Mouse (Mus musculus) heart, embryonic 13.5 days (tissue): ENCODE data around the gene Stk38l. TPM values are rescaled to one million over a fixed set of nuclear protein-coding genes. Genes with fewer than 3 reads are reported as not detected.

Experiments
- ATAC-seq: fragments of 200-750 bp; cut with Nextera tagmentation; 2 replicates; pipeline ENCODE4 v1.8.0; 2017; ENCODE audit warnings: moderate TSS enrichment; ENCODE audit not compliant: insufficient number of reproducible peaks, low FRiP score, low TSS enrichment; ENCODE audit errors: extremely low read depth
- H3K27ac ChIP-seq: fragments of 300-500 bp; sonication (generic); replicated peaks from 2 replicates; pipeline ENCODE4 v1.5.1; 2015; ENCODE audit warnings: moderate library complexity, mild to moderate bottlenecking, inconsistent platforms
- H3K27me3 ChIP-seq: fragments of 300-500 bp; sonication (generic); replicated peaks from 2 replicates; pipeline ENCODE4 v1.6.1; 2015; ENCODE audit warnings: mild to moderate bottlenecking, inconsistent platforms
- H3K36me3 ChIP-seq: fragments of 300-500 bp; sonication (generic); 2 replicates; pipeline ENCODE4 v1.6.1; 2015; ENCODE audit warnings: mild to moderate bottlenecking, inconsistent platforms
- H3K4me1 ChIP-seq: fragments of 300-500 bp; sonication (generic); 2 replicates; pipeline ENCODE4 v1.6.1; 2015; ENCODE audit warnings: inconsistent platforms
- H3K4me2 ChIP-seq: fragments of 300-500 bp; sonication (generic); 2 replicates; pipeline ENCODE4 v1.6.1; 2015; ENCODE audit warnings: inconsistent platforms, mild to moderate bottlenecking, moderate library complexity
- H3K4me3 ChIP-seq: fragments of 300-500 bp; sonication (generic); 2 replicates; pipeline ENCODE4 v1.5.1; 2015; ENCODE audit warnings: moderate library complexity, mild to moderate bottlenecking, inconsistent platforms
- H3K9ac ChIP-seq: fragments of 300-500 bp; sonication (generic); 2 replicates; pipeline ENCODE4 v1.6.1; 2015; ENCODE audit warnings: inconsistent platforms, mild to moderate bottlenecking, moderate library complexity
- H3K9me3 ChIP-seq: fragments of 300-500 bp; sonication (generic); 2 replicates; pipeline ENCODE4 v1.6.1; 2016; ENCODE audit warnings: inconsistent platforms
- WGBS: fragments of 180-500 bp; shearing (Covaris S2); methylation state at CpG from one replicate; pipeline ENCODE4 v1.1.7; 2015; ENCODE audit warnings: mixed read lengths; 5-methylcytosine and 5-hydroxymethylcytosine counted together
- polyA plus RNA-seq: library from polyadenylated mRNA; unstranded; fragments of >200 nt; fragmentation: Nextera tagmentation; extraction: Ambion mirVana; gene quantifications from 2 replicates; pipeline ENCODE4 v1.2.1, GENCODE M21; 2015

The Stk38l gene
- polyA plus RNA-seq, 1 experiment from 2014 or later = 37.9 TPM

DNA sequence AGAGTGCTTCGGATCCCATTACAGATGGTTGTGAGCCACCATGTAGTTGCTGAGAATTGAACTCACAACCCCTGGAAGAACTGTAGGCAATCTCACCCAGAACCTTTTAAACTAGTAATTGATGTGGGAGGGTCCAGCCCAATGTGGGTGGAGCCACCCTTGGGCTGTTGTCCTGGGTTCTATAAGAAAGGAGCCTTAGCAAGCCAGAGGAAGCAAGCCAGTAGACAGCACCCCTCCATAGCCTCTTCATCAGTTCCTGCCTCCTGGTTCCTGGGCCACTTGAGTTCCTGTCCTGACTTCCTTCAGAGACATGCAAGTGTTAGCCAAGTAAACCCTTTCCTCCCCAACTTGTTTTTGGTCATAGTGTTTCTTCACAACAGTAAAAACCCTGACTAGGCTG is 24.3 kb upstream of the Stk38l start:
- no peak overlapping the region for H3K4me2 ChIP-seq
- no peak overlapping the region for H3K27ac ChIP-seq
- no peak overlapping the region for H3K9ac ChIP-seq
- no peaks in the 10 kb centered on the region for H3K36me3 ChIP-seq
- H3K27me3 ChIP-seq = no peaks in the 10 kb centered on the region
- no peak overlapping the region for H3K4me3 ChIP-seq
- no peak for ATAC-seq
- H3K4me1 ChIP-seq = peaks cover 5% of the 10 kb centered on the region
- 87% methylated on average over 1 of the region's 1 CpGs for WGBS
- peaks cover 4% of the 10 kb centered on the region for H3K9me3 ChIP-seq

DNA sequence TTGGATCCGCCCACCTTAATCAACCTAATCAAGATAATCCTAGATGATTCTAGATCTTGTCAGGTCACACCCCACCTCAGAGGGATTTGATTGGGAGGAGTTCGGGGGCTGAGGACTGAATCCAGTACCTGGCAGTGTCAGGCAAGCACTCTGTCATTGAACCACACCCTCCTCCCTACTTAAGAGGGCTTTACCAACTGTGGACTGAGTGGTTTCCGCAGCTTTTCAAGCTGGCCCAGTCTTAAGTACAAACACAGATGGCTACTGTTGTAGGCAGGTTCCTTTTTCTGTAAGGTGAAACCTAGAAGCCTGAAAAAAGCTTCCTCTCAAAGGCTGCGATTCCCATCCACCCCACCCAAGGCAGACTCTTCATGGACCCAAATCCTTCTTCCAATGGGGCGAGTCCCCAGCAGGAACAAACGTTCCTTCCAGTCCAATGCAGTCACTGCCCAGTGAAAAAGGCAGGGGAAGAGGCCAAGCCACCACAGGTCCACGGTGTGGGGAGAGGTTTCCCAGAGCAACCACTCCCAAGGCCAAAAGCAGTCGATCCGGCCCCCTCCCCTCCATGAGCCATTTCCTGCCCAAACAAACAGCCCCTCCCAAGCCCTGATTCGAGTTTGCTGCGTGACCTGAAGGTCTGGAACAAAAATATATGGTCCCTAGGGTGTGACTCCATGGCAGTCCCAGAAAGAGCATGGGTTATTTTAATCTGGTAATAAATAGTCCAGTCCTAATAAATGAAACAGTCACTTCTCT is 22.5 kb upstream of the Stk38l start:
- 57% methylated on average over 11 of the region's 11 CpGs for WGBS
- H3K9ac ChIP-seq = no peak overlapping the region
- H3K9me3 ChIP-seq = peaks cover 12% of the 10 kb centered on the region
- no peaks in the 10 kb centered on the region for H3K36me3 ChIP-seq
- H3K27ac ChIP-seq = no peak overlapping the region; the same call in 1 of the 2 replicates
- no peak overlapping the region for H3K4me3 ChIP-seq
- no peak for ATAC-seq
- peaks cover 5% of the 10 kb centered on the region for H3K4me1 ChIP-seq
- no peak overlapping the region for H3K4me2 ChIP-seq
- H3K27me3 ChIP-seq = no peaks in the 10 kb centered on the region

DNA sequence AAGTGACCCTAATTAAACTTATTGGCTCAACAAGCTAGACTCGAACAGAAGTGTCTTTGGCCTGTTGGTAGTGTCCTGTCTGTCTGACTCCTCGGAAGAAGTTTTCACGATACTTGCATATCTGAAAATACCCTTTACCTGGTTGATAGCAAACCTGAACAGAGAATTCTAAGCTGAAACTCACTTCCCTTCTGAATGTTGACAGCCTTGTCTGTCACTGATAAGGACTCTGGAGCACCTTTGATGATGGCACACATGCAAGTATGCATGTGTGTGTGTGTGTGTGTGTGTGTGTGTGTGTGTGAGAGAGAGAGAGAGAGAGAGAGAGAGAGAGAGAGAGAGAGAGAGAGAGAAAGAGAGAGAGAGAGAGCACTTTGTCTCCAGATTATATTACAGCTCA is 21.4 kb upstream of the Stk38l start:
- Histone ChIP-seq H3K4me2 (no peak overlapping the region), H3K4me3 (no peak overlapping the region), H3K36me3 (no peaks in the 10 kb centered on the region), H3K9me3 (peaks cover 12% of the 10 kb centered on the region), H3K9ac (no peak overlapping the region), H3K27me3 (no peaks in the 10 kb centered on the region), H3K27ac (no peak overlapping the region), H3K4me1 (peaks cover 5% of the 10 kb centered on the region)
- WGBS = 49% methylated on average over 3 of the region's 3 CpGs
- ATAC-seq = no peak

DNA sequence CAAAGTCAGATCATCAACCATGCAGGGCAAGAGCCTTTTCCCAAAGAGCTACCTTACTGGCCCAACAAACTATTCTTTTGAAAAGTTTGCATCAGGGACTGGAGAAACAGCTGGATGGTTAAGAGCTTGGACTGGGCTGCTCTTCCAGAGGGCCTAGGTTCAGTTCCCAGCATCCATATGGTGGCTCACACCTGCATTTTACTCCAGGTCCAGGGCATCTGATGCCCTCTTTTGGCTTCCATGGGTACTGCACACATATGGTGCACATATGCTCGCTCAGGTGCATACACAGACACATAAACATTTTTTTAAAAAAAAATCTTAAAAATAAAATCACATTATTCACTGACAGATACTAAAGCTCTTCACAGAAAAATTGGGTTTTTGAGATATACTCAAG is 19.2 kb upstream of the Stk38l start:
- H3K27ac ChIP-seq = no peak overlapping the region
- no peak overlapping the region for H3K4me2 ChIP-seq
- peaks cover 9% of the 10 kb centered on the region for H3K9me3 ChIP-seq
- H3K4me1 ChIP-seq = peaks cover 5% of the 10 kb centered on the region
- ATAC-seq = no peak
- H3K4me3 ChIP-seq = no peak overlapping the region
- no peaks in the 10 kb centered on the region for H3K27me3 ChIP-seq
- no peaks in the 10 kb centered on the region for H3K36me3 ChIP-seq
- H3K9ac ChIP-seq = no peak overlapping the region
- WGBS = 79% methylated on average over 1 of the region's 1 CpGs

DNA sequence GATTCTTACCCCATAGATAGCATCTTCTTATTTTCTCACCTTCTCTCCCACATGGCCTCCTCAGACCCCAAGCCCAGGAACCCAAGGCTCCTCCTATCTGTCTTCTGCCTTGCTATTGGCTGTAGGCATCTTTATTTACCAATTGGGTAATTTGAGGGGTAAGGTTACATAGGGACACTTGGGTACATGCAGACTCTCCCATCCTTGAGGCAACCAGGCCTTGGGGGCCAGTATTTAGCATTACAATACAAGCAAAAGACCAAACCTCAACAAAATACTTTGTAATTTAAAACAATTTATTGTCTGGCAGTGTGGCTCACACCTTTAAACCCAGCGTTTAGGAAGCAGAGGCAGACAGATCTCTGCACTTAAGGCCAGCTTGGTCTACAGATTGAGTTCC is 5.2 kb upstream of the Stk38l start:
- Histone ChIP-seq H3K27ac (no peak overlapping the region), H3K4me3 (no peak overlapping the region), H3K4me2 (no peak overlapping the region), H3K36me3 (no peaks in the 10 kb centered on the region), H3K9me3 (no peaks in the 10 kb centered on the region), H3K9ac (no peak overlapping the region), H3K27me3 (no peaks in the 10 kb centered on the region), H3K4me1 (no peaks in the 10 kb centered on the region)
- no peak for ATAC-seq
- WGBS = 67% methylated on average over 1 of the region's 1 CpGs

DNA sequence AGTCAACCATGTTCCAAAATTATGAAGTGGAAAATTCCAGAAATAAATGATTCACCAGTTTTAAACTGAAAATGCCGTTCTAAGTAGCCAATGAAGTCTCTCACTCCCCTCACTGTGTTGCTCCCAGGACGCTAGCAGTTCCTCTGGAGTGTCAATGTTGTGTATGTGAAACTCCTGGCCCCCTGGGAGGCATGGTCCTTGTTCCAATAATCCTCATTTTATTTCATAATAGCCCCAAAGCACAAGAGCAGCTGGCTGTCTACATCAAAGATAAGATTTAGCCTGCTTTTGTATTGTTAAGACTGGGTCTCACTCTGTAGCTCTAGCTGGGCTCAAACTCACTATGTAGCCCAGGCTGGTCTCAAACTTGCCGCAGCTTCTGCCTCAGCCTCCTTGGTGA is 990 bp upstream of the Stk38l start:
- H3K4me1 ChIP-seq = peaks cover 28% of the 10 kb centered on the region
- H3K9ac ChIP-seq = no peak overlapping the region
- peaks cover 7% of the 10 kb centered on the region for H3K36me3 ChIP-seq
- no peak overlapping the region for H3K4me3 ChIP-seq
- WGBS = 94% methylated on average over 3 of the region's 3 CpGs
- H3K27me3 ChIP-seq = no peaks in the 10 kb centered on the region
- no peak overlapping the region for H3K4me2 ChIP-seq
- H3K27ac ChIP-seq = no peak overlapping the region
- H3K9me3 ChIP-seq = no peaks in the 10 kb centered on the region
- no peak for ATAC-seq

DNA sequence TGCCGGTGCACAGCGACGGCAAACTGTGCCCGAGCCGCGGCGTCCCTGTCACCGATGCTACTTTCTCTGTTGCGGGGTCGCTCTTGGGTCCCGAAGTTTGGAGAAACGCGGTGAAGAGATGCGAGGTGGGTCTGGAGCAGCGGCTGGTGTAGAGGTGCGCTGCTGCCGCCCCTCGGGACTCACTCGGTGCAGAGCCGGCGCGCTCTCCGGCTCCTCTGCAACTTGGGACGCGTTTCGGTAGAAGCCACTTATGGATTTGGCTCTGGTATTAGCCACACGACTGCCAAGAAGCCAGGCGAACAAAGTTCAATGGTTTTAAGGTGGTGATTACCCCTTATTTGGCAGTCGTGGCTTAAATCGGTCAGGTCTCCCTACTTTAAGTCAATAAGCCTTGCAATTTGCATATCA is 593 bp downstream of the Stk38l start:
- H3K9me3 ChIP-seq = no peaks in the 10 kb centered on the region
- H3K4me3 ChIP-seq = peak overlapping the region; percentile 85
- H3K27me3 ChIP-seq = no peaks in the 10 kb centered on the region
- WGBS = 0% methylated on average over 30 of the region's 30 CpGs
- peak overlapping the region; percentile 94 for H3K27ac ChIP-seq
- peak overlapping the region; percentile 96 for H3K9ac ChIP-seq
- H3K36me3 ChIP-seq = peaks cover 7% of the 10 kb centered on the region
- peak overlapping the region; percentile 77 for H3K4me2 ChIP-seq
- H3K4me1 ChIP-seq = peaks cover 42% of the 10 kb centered on the region
- ATAC-seq = no peak

DNA sequence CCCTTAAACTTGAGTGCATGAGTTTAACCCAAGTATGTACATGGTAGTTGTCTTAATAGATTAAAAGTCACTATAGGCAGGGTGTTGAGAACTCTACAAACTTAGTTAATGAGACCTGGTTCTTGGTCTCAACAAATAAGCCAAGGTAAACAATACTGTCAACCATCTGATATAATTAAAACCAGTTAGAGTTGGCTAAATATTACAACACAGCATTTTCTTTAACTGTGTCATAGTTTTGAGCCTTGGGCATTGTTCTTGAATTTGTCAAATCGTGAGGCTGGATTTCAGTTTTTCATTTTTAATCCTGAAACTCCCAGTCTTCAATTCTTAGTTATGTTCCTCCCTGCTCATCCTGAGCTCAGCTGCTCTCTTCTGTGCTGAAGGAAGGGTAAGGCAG is 6.2 kb downstream of the Stk38l start:
- H3K9ac ChIP-seq = peak overlapping the region; percentile 40; the same call in 1 of the 2 replicates
- peaks cover 90% of the 10 kb centered on the region for H3K4me1 ChIP-seq
- H3K27ac ChIP-seq = peak overlapping the region; percentile 64; the same call in 1 of the 2 replicates
- H3K36me3 ChIP-seq = peaks cover 7% of the 10 kb centered on the region
- H3K27me3 ChIP-seq = no peaks in the 10 kb centered on the region
- WGBS = 78% methylated on average over 1 of the region's 1 CpGs
- no peak for ATAC-seq
- no peak overlapping the region for H3K4me3 ChIP-seq
- H3K9me3 ChIP-seq = no peaks in the 10 kb centered on the region
- H3K4me2 ChIP-seq = no peak overlapping the region

DNA sequence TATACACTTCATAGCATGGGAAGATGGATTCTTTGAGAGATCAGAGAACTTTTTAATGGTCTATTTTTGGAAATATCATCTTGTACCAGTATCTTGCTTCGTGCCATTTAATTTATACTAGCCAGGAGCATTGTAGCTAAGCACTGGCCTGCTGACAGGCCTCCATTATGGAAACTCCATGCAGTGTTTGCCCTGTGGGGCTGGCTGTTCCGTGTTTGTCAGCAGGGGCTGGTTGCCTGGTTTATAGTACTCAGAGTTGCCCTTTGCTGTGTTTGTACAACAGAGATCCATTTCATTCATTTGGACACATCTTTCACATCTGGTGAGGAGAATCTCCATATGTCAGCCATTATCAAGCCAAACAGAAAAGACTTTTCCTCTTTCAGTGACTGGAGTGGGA is 6.9 kb downstream of the Stk38l start:
- H3K9ac ChIP-seq = no peak overlapping the region; the same call in 1 of the 2 replicates
- no peaks in the 10 kb centered on the region for H3K9me3 ChIP-seq
- no peak overlapping the region for H3K4me2 ChIP-seq
- H3K36me3 ChIP-seq = peaks cover 7% of the 10 kb centered on the region
- 38% methylated on average over 2 of the region's 2 CpGs for WGBS
- H3K27me3 ChIP-seq = no peaks in the 10 kb centered on the region
- ATAC-seq = no peak
- no peak overlapping the region for H3K4me3 ChIP-seq
- H3K27ac ChIP-seq = peak overlapping the region; percentile 64
- peaks cover 89% of the 10 kb centered on the region for H3K4me1 ChIP-seq

DNA sequence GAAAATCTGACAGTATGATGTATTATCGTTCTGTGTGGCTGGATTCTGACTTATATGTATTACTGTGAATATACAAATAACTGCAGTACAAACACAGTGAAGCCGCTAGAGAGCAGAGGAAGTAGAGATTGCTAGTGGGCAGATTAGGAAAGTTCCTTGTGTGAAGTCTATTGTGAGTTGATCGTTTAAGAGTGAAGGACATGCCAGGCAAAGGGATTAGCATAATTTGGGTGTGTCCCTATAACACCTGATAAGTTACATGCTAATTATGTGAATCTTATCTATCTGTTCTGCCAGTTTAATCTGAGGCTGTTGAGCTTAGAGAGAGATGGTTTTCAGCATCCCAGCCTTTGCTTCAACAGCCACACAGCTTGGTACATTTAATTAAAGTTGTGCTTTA is 7.4 kb downstream of the Stk38l start:
- WGBS = 47% methylated on average over 3 of the region's 3 CpGs
- Histone ChIP-seq H3K27me3 (no peaks in the 10 kb centered on the region), H3K4me2 (no peak overlapping the region), H3K9ac (no peak overlapping the region; the same call in 1 of the 2 replicates), H3K9me3 (no peaks in the 10 kb centered on the region), H3K27ac (peak overlapping the region; percentile 64), H3K36me3 (peaks cover 5% of the 10 kb centered on the region), H3K4me3 (no peak overlapping the region), H3K4me1 (peaks cover 89% of the 10 kb centered on the region)
- no peak for ATAC-seq

DNA sequence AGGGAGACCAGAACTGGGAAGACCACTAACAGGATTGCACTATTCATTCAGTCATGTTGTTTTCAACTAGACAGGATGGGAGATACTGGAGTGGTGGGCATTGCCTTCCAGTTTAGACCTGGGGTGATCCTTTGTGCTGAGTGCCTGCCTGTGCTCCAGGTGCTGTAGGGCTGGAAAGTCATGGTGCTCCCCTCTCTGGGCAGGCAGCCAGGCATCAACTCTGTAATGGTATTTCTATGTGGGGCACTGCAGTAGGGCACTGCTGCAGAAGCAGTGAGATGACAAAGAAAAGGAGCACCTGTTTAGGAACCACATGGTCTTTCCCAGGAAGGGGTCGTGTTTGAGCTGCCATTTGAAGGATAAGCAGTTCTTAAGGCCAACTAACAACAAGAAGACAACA is 7.9 kb downstream of the Stk38l start:
- Histone ChIP-seq H3K4me1 (peaks cover 88% of the 10 kb centered on the region), H3K4me3 (no peak overlapping the region), H3K27me3 (no peaks in the 10 kb centered on the region), H3K27ac (peak overlapping the region; percentile 64), H3K4me2 (no peak overlapping the region), H3K9me3 (no peaks in the 10 kb centered on the region), H3K9ac (no peak overlapping the region), H3K36me3 (peaks cover under 1% of the 10 kb centered on the region)
- 23% methylated on average over 1 of the region's 1 CpGs for WGBS
- ATAC-seq = no peak

DNA sequence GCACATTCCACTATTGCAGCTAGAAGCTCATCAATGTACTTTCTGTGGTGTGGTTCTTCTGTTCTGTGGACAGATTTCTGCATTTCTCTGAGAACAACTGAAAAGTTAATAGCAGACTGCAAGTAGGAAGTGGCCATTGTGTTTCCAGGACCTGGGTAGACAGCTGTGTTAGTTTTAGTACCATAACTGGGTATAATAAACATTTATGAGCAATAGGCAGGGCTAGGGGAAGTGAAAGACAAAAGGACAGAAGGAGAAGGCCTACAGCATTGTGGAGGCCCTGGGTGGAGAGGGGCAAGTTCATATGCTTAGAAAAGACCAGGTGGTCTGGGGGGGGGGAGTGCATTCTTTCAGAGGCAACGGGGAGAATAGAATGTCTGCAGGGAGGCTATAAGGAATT is 8.8 kb downstream of the Stk38l start:
- Histone ChIP-seq H3K36me3 (no peaks in the 10 kb centered on the region), H3K4me2 (no peak overlapping the region), H3K9ac (no peak overlapping the region), H3K27ac (peak overlapping the region; percentile 64; the same call in 1 of the 2 replicates), H3K4me1 (peaks cover 87% of the 10 kb centered on the region), H3K27me3 (no peaks in the 10 kb centered on the region), H3K9me3 (no peaks in the 10 kb centered on the region), H3K4me3 (no peak overlapping the region)
- ATAC-seq = no peak
- 60% methylated on average over 1 of the region's 1 CpGs for WGBS
